Mouse (Mus musculus) liver, embryonic 14.5 days (tissue): ENCODE measurements around the gene Ptprt.

ENCODE experiments used
- CTCF ChIP-seq: IDR thresholded peaks from 2 replicates; pipeline ENCODE4 v1.5.1; 2016; ENCODE audit warnings: antibody characterized with exemption, low read depth, control low read depth
- EP300 ChIP-seq: IDR thresholded peaks from 2 replicates; pipeline ENCODE4 v1.6.1; 2016; ENCODE audit warnings: antibody characterized with exemption, low read depth

GRCm38 (mm10) chr2:161480445-161480844 lies 1180.5 kb downstream of the Ptprt start:
- TF ChIP-seq CTCF (no peak), EP300 (no peak)
